Mouse (Mus musculus) fibroblast of lung, adult 2 months (primary cell): ENCODE data around the gene Gpr63.
"Not testable (repeated sequence)": the region's sequence is repeated elsewhere in the genome, so short reads cannot be mapped to it uniquely, and the experiment has no call there.

Experiments
- DNase-seq: peaks from one replicate; pipeline ENCODE4 v3.0.0-alpha.2; 2011; ENCODE audit warnings: low read depth

Gpr63 gene

GRCm38 (mm10) chr4:24966299-24966991 lies at the start of gene Gpr63:
Gene Gpr63, plus strand, starts transcription at chr4:24966407.
- DNase-seq = peak; percentile 16

- no peak for DNase-seq
These were observed 46.1 kb upstream of the Gpr63 start for GRCm38 (mm10) chr4:24920006-24920577.

DNA sequence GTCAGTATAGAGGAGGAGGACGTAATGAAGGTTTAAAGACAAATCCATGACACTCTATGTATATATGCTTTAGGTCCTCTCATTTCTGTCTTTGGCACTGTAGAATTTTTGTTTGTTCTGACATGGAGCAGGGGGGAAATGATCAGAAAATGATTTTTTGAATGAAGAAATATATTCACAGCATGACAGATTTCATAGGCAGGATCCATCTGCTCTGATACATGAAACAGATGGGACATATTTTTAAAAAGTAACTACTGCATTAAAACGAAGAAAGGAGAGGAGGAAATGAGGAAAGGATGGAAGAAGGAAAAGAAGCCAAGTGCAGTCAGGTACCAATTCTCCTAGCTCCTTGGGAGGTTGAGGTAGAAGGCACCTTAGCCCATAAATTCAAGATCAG lies 41.5 kb upstream of the Gpr63 start:
- DNase-seq = no peak

DNA sequence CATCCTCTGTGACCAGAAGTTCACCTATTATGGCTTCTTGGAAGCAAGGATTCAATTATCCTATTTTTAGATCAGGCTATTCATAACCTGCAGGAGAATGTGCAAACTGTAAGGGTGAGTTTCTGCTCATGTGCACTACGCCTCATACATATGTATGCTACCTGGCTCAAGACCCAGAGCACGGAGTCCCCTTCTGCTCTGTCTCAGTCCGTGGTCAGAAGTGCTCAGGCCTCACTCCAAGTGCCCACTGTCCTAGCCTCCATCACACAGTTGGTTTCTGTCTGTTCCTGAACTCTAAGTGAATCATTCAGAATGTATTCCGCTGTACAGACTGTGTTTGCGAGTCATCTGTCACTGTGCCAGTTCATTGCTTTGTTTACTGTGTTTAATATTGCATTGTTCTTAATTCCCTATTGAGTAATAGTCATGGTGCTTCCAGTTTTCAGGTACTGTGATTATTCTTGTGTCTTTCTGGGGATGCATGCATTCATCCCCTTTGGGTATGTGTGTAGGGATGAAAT lies 37.9 kb upstream of the Gpr63 start:
- no peak for DNase-seq

DNA sequence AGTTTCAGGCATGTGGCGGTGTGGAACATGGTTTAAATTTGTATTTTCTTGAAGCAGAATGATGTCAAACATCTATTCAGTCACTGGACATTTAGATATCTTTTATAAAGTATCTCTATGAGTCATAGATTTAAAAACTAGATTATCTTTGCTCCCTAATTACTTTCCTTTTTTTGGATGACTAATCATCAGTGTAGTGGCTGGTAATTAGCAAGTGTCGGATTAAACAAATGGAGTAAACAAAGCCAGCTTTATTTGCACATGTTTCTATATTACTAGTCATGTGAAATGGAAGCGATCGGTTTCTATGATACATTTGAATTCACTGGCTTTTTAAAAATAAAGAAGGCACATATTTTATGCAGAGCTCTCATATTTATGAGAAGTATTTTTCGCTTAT lies 37.3 kb upstream of the Gpr63 start:
- no peak for DNase-seq

DNA sequence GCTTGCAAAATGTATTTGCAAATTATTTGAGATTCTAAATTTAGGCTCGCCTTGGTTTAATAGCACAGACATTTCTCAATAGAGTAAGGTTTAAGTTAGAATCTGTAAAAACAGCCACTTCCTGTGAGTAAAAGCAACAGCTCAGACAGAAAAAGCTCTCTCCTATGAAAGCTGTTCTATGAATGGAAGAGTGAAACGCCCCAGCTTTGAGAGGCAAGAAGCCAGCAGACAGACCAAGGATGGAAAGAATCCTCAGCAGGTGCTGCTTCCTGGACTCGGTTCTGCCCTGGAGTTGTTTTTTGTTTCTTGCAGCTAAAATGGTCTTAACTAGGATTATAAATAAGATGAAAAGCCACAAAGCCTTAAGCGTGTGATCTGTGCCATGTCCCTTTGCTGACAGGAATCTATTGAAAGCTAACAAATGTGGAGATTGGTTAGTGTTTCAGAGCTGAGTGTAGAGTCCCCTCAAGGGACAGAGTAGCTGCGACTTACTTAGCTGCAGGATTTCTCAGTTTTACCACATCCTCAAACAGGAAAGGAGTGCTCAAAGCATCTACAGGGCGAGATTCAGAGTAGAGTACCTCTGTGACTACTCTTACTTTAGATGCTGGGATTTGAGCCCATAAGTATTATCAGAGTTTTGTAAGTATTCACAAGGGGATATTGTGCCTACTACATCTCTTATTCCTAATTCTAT lies 23.3 kb upstream of the Gpr63 start:
- DNase-seq = no peak

DNA sequence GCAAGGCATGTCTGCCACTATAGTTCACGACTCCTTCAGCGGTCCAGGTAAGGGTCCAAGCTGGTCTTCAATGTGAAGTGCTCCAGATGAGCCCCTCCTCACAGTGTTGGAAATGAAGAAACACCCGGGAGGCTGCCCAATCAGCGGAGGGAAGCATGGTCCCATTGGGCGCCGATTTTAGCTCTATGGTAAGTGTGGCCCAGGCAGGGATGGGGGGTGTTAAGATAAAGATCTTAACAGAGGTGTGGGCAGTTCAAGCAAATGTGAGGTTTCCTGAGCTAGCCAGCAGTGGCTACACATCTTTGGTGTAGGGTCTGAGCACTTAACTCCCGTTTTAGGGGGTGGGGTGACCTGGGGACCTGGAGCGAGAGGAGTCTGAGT lies 299 bp upstream of the Gpr63 start:
- DNase-seq = no peak

DNA sequence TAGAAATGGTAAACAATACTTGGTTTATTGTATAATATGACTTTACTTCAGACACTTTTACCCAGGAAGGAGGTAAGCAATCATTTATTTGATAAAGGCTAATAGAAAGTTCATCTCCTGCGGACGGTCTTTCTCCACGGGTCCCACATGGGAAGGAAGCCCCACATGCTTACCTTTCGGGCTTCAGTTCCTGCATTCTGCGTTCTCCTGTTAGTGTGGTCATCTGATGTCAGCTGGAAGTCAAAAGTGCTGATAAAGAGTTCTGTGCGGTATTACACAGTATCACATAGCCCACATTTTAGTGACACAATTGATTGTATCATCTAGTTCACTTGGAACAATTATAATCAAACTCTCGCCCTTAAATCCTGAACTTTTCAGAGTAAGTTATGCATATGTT lies 1.0 kb downstream of the Gpr63 start:
- DNase-seq = no peak

DNA sequence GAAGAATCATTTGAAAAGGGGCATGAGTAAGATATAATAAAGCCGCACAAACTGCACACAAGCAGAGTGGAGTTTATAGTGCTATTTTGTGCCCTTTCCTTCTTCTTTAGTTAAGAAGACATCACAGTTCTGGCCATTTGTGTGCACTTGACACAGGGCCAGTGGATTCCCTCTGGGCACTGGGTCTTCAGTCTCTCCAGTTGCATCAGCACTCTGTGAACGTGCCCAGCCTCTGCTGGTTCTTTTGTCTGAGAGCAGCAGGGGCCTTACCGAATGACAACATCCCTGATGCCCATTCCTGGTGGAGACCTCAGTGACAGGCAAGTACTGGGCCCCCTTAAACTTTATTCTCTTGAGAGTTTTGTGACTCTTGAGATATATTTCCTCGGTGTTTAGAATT lies 12.4 kb downstream of the Gpr63 start:
- DNase-seq = no peak

GRCm38 (mm10) chr4:24985612-24986011 lies 19.4 kb downstream of the Gpr63 start:
- DNase-seq = no peak

DNA sequence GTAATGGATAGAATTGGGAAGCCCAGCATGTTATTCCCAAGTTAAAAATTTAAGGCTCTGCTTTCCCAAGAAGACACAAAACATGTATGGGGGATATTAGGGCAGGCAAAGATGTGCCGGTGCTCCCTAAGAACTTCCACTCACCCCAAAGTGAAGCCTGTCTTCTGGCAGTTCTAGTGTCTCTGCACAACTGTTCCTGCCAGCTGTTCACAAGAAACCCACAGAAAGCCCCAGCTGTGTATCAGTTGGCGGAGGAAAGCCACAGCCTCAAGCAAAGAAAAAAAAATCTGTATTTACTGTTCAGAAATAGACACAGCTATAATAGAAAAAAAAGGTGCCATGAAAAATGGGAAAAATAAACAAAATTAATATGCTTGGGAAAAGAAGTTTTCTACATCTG lies 25.3 kb downstream of the Gpr63 start:
- no peak for DNase-seq

DNA sequence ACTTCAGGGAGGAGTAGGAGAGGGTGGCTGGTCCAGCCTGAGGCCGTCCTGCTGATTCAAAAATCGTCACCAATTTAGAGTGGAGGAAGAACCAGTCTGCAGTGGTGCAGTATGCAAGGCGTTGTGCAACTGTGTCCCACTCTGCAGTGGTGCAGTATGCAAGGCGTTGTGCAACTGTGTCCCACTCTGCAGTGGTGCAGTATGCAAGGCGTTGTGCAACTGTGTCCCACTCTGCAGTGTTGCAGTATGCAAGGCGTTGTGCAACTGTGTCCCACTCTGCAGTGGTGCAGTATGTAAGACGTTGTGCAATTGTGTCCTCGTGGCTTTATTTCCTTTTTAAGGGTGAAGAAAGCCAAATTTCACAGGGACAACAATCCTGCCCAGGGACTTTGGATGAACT lies 43.1 kb downstream of the Gpr63 start:
- DNase-seq = not testable (repeated sequence)

DNA sequence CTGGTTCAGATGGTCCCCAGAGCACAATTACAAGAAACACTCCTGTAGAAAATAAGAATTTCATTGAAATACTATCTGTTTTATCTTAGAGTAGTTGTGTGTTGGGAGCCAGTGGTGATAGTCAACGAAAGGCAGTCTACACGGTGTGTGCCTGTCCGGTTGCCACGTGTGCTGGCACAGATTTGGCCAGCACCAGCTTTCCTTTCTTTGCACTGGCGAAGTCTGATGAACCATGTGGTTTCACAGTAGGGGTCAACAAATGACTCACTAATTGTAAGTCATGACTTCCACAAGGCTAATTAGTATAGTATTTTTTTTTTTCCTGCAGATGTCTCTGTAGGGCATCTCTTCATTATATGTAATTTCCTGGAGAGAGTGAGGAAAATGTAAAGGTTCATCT lies 45.6 kb downstream of the Gpr63 start:
- DNase-seq = no peak

DNA sequence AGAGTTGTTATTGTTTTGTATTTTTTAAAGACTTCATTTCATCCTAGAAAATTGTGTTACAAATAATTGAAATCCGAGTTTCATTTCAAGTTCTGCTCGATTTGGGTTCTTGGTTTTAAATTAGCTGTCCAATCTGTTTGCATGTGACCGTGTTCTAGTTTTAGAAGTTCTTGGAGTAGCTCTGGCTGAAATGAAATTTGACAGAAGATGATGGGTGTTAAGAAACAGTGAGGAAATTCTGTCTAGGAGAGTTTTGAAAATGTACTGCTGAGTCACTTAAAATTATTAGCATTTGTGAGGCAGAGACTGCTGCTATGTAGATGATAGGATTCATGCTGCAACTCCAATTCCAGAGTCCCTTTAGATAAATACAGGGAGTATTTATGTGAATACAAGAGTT lies 46.5 kb downstream of the Gpr63 start:
- no peak for DNase-seq

GRCm38 (mm10) chr4:25015017-25015655 lies 48.9 kb downstream of the Gpr63 start:
- DNase-seq = no peak

DNA sequence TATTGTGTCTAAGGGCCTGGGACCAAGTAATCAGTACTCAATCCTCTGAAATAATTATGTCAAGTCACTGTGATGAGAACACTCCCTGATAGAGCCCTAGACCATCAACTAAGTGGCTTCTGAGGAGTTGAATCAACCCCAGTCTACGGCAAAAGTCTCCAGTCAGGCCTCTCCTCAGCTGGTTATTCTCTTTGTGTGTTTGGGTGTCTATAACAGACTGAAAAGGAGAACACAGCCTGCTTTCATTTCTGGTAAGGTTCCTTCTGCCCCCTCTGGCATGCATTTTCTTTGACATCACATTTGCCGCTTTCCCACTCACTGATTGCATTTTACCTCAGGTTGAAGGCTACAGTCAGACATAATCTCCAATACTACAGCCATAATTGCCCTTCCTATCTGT lies 62.0 kb downstream of the Gpr63 start:
- no peak for DNase-seq

GRCm38 (mm10) chr4:25028752-25029151 lies 62.5 kb downstream of the Gpr63 start:
- no peak for DNase-seq

- DNase-seq = no peak
These were observed 63.7 kb downstream of the Gpr63 start for GRCm38 (mm10) chr4:25029875-25030274.

GRCm38 (mm10) chr4:25035158-25035791 lies 69.1 kb downstream of the Gpr63 start:
- DNase-seq = no peak

- DNase-seq = no peak
These were observed 69.6 kb downstream of the Gpr63 start for GRCm38 (mm10) chr4:25035806-25036205.

DNA sequence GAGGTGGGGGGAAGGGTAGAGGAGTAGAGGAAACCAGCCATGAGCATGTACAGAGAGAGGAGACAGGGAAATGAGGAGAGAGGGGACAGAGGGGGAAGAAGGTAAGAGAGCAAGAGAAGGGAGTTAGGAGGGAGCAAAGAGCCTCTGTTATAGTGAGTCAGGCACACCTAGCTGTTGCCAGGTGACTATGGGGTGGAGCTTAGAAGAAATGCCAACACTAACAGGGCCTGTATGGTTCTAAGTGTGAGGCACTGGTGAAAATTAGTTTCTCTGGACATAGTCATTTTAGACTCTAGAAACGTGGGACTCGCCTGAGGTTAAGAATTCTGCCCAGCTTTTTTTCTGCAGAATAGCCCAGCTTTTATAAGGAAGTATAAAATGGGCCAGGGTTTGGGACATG lies 71.1 kb downstream of the Gpr63 start:
- no peak for DNase-seq

DNA sequence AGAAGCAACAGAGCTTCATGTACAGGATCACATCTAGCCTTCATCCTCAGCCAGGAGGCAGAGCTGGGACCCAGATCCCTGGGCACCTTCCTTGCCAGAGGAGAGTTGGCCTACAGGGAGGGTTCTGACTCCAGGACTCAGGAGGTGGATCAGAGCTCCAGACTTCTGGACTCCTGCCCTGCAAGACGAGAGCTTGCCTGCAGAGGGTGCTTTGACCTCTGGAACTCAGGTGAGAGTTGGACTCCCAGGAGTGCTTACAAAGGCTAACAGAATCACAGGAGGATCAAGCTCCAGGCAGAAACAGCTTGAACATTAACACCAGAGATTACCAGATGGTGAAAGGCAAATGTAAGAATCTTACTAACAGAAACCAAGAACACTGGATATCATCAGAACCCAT lies 89.3 kb downstream of the Gpr63 start:
- not testable (repeated sequence) for DNase-seq
